Mouse (Mus musculus) urinary bladder, postnatal 36 days (tissue): ENCODE results near the gene Llgl2.
A peak's percentile ranks its signal among the peaks of the same experiment; 100 is the strongest.

ENCODE experiments used
- DNase-seq, 2 experiments: peaks; one replicate each; pipeline ENCODE4 v3.0.0; 2022; ENCODE audit warnings: low spot score in 2 of 2, mixed read lengths in 1 of 2

The Llgl2 gene

DNA sequence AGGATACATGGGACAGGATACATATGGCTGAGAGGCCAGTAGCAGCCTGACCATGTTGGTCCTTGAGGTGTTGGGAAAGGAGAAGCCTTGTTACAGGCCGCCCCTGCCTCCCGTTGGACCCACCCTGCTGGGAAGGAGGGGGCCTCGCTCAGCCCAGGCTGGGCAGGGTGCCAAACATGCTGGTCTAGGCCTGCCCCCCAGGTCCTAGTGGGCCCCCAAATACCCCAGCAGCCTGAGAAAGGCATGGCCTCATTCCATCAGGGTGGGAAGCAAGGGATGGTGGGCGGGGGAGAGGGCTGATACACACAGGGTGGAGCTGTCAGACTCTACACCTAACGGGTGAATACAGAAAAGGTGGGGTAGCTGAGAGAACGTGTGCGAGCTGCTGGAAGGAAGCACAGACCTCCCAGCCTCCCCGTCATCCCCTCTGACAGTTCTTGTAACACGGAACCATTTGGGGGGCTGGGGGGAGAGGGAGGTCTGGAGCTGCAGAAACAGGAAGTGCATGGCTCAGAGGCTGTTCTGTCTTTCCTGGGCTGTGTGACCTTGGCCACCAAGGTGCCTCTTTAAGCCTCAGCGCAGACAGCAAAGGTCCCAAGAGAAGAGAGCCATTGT lies 15.0 kb upstream of the Llgl2 start:
- no peak for DNase-seq

DNA sequence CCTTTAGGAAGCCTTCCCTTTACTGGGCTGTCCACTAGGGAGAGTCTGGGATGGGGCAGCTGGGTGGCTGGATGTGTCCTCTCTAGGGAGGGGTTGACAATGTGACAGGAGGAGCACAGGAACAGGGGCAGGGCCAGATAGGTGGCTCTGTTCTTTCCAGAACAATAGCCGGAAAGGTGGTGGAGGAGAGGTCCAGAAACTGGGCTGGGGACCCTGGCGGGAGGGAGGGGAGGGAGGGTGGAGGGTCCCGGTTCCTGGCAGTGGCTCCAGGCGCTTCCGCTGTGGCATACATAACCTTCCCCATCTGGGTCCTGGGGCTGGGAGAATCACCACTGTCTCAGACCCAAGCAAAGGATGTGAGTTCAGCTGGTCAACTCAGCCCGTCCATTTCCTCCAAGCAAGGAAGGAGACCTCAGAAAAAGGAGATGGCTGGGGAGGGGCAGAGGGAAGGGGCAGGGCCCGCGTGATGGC lies 14.5 kb upstream of the Llgl2 start:
- DNase-seq = peak in 1 of 2 experiments; percentile 25

DNA sequence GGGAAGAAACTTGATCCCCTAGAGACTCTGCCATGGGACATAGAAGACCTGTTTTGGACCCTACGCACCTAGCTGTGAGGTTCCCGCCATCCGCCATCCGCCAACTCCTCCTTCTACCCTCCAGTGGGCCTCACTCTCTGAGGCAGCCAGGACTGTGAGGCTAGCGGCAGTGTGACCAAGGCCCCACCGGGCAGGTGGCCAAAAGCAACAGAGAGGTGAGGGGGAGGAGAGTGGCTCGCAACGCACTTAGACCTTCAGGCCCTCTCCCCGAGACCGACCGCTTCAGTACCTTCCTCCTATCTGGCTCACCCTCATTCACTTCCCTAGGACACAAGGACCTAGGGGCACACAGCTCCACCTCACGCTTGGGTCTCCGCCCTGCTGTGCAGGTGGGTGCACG lies 13.5 kb upstream of the Llgl2 start:
- DNase-seq = peak in 1 of 2 experiments; percentile 60

DNA sequence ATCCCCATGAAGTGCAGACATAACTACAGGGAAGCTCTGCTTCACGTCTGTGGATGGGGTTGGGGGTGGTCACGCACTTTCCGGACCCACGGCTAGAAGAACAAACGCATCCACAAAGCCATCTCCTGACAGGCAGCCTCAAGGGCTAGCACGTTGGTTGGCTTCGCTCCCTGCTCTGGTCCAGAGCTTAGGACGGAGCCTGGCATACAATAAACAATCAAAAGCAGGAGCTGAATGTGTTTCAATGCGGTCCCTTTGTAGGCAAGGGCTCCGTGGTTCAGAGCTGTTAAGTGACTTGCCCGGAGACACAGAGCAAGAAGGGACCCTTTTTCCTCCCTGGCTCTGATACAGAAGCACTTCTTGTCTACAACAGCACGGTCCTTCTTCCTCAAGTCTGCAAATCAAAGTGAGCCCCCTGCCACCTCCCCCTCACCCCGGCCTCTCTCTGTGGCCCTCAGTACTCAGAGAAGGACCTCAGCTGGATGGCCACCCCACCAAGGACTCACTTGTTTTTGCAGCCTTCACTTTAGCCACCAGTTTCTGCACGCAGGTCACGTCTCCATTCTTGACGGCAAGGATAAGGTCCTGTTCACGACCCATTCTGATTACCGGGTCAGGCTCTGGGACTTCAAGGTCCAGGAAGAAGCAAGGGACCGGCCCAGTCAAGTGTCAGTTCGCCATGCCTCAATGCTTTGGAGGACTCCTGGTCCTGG lies 12.3 kb upstream of the Llgl2 start:
- no peak for DNase-seq

DNA sequence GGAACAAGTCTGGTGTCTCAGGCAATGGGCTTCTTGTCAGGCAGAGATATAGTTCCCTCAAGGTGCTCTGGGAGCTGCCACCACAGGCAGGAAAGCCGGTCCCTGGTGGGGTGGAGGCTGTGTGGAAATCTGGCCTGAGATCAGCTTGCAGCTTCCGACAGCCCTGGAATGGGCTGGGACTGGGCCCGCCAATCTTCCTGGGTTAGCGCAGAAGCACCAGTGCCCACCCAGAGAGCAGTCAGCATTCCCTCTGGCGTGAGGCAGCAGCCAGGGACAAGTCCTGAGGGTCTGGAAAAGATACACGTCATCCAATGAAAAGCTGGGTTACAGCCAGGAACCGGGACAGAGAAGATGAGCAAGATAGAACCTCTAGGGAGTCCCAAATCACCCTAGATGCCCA lies 11.8 kb upstream of the Llgl2 start:
- DNase-seq = peak in 1 of 2 experiments; percentile 52

DNA sequence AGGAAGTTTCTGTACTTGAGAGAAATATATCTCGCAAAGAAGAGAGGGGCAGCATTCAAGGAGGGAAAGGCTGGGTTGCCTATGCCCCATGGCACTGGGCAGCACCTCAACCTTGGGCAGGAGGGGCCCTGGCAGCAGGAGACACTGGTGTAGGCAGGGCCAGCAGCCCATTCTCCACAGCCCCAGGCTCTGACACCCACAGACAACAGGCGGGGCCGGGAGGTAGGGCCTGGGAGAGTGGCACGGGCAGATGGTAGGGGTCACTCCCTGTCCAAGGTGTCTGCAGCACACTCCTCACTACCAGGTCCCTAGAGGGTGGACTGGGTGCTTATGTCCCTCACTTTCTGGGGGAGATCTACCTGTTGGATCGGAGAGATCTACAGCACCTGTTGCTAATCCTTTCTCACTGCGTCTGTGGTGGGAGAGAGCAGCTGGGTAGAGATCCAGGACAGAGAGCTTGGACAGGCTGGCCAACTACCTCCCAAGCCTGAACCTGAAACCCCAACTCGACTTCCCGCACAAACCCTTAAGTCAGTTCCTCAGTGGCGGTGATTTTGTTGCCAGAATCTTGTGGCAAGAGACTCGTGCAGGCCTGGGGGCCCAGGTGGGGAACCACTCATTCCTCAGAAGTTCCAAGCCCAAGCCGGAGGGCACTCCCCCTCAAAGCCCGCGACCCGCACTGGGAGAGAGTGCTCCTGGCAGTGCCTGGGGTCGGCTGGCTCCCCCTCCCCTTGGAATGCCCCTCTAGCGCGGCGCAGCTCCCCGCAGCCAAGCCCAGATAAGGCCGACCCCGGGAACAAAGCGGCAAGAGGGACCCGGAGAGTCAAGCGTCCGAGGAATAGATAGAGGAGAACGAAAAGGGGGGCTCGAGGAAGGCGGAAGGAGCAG lies 11.1 kb upstream of the Llgl2 start:
- DNase-seq = no peak

DNA sequence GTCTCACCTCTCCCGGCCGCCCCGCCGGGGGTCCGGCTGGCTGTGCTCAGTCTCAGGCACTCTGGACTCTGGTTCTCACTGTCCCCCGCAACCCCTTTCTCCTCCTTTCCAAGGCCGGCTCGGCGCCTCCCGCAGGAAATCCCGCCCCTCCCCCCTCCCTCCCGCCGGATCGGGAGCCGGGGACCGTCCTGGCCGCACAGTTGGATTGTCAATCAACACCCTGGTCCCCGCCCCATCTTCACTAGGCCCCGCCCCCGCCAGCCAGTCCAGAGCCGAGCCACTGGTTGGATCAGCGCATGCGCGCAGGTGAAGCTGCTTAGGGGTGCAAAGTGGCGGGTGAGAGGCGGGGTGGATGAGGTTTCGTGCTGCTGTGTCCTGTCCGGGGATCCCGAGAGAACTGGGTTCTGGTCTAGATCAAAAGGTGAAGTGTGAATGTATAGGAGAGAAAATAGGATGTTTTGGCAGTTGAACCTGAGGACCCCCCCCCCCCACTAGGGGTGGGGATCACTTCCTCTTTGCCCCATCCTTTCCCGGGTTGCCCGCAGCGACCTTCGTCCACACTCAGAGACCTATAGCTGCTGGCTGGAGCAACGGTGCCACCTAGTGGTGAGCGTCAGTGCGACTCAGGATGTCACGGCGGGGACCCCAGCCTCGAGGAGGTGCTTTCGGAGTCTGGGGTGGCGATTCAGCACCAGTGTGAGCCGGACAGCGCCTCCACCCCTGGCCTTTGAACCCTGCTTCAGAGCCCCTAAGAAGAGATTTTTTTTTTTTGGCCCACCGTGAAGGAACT lies 10.1 kb upstream of the Llgl2 start, which contains the start of gene Caskin2:
Gene Caskin2 (minus strand): TSS at position 133 of the 790 bp plus-strand sequence.
- DNase-seq = peak; percentile 91 to 96

DNA sequence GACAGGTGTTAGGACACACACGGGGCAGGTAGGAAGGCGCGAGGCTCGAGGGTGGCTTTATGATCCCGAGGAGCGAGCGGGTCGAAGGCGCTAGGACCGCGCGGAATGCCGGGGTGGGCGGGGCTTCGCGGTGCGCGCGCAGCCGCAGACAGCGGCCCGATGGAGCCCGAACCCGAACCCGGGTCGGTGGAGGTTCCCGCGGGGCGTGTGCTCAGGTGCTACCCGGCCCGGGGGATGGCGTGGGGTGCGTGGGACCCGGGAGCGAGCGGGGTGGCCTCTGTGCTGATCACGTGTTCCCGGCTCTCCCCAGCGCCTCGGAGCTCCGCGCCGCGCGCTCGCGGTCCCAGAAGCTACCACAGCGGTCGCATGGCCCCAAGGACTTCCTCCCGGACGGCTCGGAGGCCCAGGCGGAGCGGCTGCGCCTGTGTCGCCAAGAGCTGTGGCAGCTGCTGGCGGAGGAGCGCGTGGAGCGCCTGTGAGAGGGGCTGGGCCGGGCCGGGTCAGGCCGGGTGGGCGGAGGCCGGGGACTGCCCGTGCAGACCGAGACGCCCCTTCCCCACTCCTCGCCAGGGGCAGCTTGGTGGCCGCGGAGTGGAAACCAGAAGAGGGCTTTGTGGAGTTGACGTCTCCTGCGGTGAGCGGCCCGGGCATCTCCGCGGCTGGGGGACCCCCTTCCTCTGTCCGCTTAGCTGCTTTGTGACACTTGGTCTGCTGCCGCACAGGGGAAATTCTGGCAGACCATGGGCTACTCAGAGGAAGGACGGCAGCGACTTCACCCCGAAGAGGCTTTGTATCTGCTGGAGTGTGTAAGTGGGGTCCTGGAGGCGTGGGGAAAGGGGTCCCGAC lies 9.0 kb upstream of the Llgl2 start, which contains the start of gene Tsen54:
Gene Tsen54 (plus strand): TSS at position 120 of the 846 bp plus-strand sequence.
- peak; percentile 85 to 86 for DNase-seq

DNA sequence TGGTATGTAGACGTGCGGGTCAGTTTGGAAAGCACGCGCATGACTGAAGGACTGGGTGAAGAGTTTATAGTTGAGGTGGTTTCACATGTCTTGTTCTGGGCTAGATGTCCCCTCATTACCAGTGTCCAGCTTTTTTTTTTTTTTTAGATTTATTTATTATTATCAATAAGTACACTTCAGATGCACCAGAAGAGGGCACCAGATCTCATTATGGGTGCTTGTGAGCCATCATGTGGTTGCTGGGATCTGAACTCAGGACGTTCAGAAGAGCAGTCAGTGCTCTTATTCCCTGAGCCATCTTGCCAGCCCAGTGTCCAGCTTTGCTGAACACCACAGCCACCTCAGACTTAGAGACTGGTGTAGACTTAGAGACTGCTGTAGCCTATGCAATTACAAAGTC lies 6.5 kb upstream of the Llgl2 start:
- no peak for DNase-seq

DNA sequence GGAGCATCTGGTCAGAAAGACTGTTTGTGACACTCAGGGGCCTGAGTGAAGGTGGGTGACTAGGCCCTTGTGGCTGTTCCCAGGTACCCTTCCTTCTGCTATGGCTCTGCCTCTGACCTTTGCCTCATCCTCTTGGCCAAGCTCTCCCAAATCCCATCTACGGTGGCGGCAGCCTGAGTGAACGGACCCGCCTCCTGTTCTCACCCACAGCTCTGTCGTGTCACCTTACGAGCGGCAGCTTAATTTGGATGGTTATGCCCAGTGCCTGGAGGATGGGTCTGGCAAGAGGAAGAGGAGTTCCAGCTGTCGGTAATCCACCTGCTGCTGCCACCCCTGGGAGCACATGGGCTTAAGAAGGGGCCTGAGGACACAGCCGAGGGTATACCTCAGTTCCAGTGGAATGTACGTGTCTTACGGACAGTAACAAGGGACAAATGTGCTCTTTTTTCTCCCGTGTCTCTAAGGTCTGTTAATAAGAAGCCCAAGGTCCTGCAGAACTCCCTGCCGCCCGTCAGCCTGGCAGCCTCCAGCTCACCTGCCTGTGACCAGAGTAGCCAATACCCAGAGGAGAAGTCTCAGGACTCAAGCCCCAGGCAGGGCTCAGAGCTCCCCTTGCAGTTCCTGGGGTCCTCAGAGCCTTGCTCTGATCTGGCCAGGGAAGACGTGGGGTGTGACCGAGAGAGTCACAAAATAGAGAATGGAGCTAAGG lies 3.8 kb upstream of the Llgl2 start:
- DNase-seq = no peak

DNA sequence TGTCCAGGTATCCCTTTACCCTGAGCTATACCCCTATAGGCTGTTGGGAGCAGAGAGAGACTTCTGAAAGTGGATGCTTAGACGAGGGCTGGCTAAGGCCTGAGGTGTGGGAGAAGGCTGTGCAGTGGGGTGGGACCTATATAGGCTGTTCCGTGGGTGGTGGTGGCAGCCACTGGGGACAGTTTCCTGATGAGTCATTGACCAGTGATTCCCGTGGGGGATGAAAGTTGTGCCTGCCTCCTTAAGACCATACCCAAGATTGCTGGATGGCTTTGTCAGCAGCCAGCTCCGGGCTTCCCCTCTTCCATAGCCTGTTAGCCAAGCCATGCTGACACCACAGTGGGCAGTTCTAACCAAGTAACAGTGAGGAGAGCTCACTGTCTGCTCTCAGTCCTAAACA lies 2.8 kb upstream of the Llgl2 start:
- DNase-seq = no peak

DNA sequence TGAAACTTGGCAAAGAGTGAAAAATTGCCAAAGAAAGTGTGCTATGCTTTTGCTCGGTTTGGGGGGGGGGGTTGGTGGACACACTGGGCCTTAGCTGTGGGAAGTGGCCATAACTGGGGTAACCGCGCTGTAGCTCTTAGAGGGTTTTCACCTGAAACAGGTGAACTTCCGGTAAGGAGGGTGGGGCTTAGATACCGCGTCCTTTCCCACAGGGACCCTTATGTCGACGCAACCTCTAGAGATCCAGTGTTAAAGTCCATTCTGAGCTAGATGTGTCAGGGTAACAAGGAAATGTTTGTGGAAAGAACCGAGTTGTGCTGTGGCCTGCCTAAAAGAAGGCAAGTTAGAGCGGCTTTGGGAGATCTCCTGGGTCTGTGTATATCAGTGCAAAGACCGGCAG lies 964 bp downstream of the Llgl2 start:
- DNase-seq = no peak

DNA sequence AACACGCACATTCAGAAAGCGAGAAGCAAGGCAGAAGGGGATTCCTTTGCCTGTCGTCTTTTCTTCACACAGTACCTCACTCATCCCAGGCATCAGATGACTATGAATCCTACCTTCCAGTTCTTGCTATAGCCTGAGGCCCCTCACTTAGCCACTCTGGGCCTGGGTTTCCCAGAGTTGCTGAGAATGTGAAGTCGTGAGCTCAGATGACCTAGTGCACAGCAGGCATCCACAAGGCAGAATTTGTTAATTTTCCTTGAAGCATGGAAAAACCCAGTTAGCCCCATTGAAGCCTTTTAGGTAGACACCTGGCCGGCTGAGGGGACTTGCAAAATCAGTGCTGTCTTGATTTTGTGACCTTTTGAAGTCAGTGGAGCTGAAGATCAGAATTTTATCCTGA lies 2.6 kb downstream of the Llgl2 start:
- DNase-seq = no peak

DNA sequence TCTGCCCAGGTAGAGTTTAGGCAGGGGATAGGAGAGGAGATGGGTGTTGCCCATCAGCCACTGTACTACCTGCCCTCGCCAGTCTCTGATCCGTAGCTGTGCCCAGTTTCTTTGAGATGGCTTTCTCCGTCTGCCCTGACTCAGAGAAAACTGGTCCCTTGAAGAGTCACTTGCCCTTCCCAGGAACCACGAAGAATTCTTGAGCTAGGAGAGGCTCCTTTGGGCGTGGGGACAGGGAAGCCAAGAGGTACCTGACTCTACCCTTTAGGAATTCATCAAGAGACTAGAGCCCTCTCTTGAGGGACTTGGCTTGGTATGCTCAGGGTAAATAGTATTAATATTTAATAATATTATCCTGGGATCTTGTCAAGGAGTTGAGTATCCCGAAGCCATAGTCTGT lies 3.8 kb downstream of the Llgl2 start:
- DNase-seq = no peak

DNA sequence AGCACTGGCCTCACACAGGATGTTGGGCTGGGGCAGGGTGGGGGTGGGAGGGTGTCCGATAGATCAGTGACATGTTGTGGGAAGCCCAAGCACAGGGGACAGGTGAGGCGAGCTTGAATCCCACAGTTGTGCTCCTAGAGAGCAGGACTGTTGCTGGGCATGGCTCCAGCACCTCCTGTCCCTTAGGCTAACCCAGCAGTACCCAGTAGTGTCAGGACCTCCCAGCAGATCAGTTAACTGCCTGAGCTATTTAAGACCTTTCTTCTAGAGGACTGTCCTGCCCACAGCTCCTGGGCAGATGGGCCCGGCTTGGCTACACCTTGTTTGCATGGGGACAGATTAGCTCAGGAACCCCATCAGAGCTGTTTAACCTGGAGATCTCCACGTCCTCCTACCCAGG lies 5.2 kb downstream of the Llgl2 start:
- DNase-seq = no peak

DNA sequence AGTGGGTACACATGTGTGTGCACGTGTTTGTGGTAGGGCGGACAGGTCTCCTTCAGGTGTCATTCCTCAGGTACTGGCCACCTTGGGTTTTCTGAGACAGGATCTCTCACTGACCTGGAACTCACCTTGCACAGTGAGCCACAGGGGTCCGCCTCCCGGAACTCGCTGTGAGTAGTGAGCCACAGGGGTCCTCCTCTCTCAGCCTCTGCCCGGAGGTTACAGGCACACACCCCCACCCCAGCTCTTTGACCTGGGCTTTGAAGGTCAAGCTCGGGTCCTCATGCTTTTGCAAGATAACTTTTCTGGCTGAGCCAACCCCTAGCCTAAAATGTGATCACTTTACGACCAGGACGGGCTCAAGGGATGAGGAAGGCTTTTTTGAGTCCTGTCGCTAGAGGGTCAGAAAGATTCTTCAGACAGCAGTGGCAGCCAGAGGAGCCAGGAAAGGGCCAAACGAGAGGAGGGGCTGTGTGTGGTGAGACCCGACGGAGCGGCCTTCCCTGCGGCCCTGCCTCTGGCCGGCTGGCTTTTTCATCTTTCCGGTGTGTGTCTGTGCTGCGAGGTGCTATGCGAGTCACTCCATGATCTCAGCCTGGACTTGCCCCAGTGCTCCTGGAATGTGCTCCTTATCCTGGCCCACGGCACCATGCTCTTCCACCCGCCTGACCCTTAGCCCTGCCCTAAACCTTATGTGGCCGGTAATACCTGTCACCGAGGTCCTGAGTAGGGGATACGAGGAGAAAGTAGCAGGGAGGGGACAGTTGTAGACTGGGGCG lies 6.9 kb downstream of the Llgl2 start:
- DNase-seq = no peak

DNA sequence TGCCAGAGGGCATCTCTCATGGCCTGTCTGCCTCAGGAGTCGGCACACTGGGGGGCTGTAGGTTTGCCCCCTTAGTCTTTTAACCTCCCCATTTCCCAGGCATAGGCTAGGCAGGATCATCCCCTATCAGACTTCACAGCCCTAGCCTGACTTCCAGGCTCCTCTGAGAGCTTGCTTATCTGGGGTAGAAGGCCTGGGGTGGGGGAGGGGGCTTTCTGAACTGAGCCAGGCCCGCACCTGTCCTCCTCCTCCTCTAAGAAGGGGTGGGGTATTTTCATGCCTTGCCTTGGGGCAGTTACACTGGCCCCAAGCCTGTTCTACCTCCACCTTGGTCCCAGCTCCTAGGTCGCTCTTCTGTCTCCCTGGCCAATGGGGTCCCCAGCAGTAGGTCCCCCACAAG lies 7.7 kb downstream of the Llgl2 start:
- DNase-seq = no peak

DNA sequence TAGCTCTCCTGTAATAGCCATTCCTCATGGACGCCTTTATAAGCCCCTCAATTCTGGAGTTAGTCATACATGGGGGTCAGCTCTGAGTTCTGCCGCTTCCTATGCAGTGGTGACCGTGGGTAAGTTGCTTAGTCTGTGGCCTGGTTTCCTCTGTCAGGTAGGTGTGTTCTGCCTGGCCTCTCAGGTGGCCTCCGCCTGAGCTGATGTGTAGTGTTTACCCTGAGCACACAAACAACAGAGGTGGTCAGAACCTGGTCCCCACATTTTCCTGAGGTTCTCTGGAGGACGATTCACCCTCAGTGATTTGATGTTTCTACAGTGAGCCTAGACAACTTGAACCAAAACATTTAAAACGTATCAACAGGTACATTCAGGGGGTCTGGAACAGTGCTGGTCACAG lies 8.2 kb downstream of the Llgl2 start:
- no peak for DNase-seq

DNA sequence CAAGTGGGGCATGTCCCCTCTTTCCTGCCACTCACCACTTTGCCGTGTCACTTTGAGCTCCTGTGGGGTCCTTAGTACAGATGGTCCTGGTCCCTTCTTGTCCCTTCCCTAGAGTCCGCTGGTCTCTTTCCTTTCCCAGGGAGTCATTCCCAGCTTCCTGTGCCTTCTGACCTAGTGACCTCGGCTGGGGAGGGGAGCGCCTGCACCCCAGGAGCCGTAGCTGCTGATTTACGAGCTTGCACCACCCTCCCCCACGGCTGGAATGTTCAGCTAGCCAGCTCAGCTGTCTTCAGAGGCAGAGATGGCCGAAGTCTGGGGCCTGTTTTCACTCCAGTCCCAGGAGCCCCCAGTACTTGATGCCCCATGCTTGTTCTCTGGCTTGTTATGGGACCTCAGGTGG lies 8.7 kb downstream of the Llgl2 start:
- DNase-seq = peak in 1 of 2 experiments; percentile 67
